Mouse (Mus musculus): Measurements from ENCODE around the gene Pigz. TPM values are rescaled to one million over a fixed set of nuclear protein-coding genes. Genes with fewer than 3 reads are reported as not detected.

The Pigz gene
- polyA plus RNA-seq, 1 experiment from 2014 or later = 1.2 TPM

GRCm38 (mm10) chr16:31908959-31909358, 24.7 kb upstream of the Pigz start:
- Histone ChIP-seq H3K36me3 (no peaks in the 10 kb centered on the region), H3K27me3 (ENCODE audit: low read depth, poor library complexity, severe bottlenecking) (peaks cover 7% of the 10 kb centered on the region; the same call in 1 of the 2 replicates), H3K4me1 (peaks cover 14% of the 10 kb centered on the region), H3K9me3 (replicated peaks) (no peaks in the 10 kb centered on the region), H3K27ac (no peak overlapping the region), H3K4me3 (no peak overlapping the region)
- no peak for DNase-seq (ENCODE audit: low spot score)
- WGBS = 70% methylated on average over 11 of the region's 11 CpGs

- Histone ChIP-seq H3K27ac (no peak overlapping the region), H3K36me3 (no peaks in the 10 kb centered on the region), H3K4me3 (no peak overlapping the region), H3K9me3 (replicated peaks) (no peaks in the 10 kb centered on the region), H3K27me3 (ENCODE audit: low read depth, poor library complexity, severe bottlenecking) (peaks cover 7% of the 10 kb centered on the region; the same call in 1 of the 2 replicates), H3K4me1 (peaks cover 14% of the 10 kb centered on the region)
- whole genome bisulfite sequencing = 72% methylated on average over 10 of the region's 10 CpGs
- no peak for DNase-seq (ENCODE audit: low spot score)
These were observed 23.3 kb upstream of the Pigz start for GRCm38 (mm10) chr16:31910281-31910847.

GRCm38 (mm10) chr16:31917776-31918175, 15.9 kb upstream of the Pigz start:
- Histone ChIP-seq H3K9me3 (replicated peaks) (no peaks in the 10 kb centered on the region), H3K27me3 (ENCODE audit: low read depth, poor library complexity, severe bottlenecking) (no peaks in the 10 kb centered on the region), H3K27ac (no peak overlapping the region), H3K4me3 (no peak overlapping the region), H3K36me3 (no peaks in the 10 kb centered on the region), H3K4me1 (0 out of 2 replicates have a peak, but pooled peaks cover 3% of the 10 kb centered on the region)
- WGBS = 78% methylated on average over 11 of the region's 11 CpGs
- no peak for DNase-seq (ENCODE audit: low spot score)

GRCm38 (mm10) chr16:31918248-31918724, 15.4 kb upstream of the Pigz start:
- WGBS = 5% methylated on average over 14 of the region's 14 CpGs
- peak overlapping the region; percentile 42; the same call in 1 of the 2 replicates for H3K27ac ChIP-seq
- no peaks in the 10 kb centered on the region for H3K9me3 ChIP-seq (replicated peaks)
- H3K4me1 ChIP-seq = 0 out of 2 replicates have a peak, but pooled peaks cover 3% of the 10 kb centered on the region
- DNase-seq (ENCODE audit: low spot score) = peak; percentile 82
- H3K27me3 ChIP-seq (ENCODE audit: low read depth, poor library complexity, severe bottlenecking) = no peaks in the 10 kb centered on the region
- H3K36me3 ChIP-seq = no peaks in the 10 kb centered on the region
- H3K4me3 ChIP-seq = peak overlapping the region; percentile 30

GRCm38 (mm10) chr16:31924368-31924767, 9.3 kb upstream of the Pigz start:
- Histone ChIP-seq H3K4me1 (peaks cover 7% of the 10 kb centered on the region), H3K36me3 (no peaks in the 10 kb centered on the region), H3K4me3 (no peak overlapping the region), H3K9me3 (replicated peaks) (no peaks in the 10 kb centered on the region), H3K27ac (no peak overlapping the region), H3K27me3 (ENCODE audit: low read depth, poor library complexity, severe bottlenecking) (peaks cover 1% of the 10 kb centered on the region; the same call in 1 of the 2 replicates)
- WGBS = 86% methylated on average over 6 of the region's 6 CpGs
- DNase-seq (ENCODE audit: low spot score) = no peak

- DNase-seq (ENCODE audit: low spot score) = no peak
- 84% methylated on average over 6 of the region's 6 CpGs for WGBS
- no peaks in the 10 kb centered on the region for H3K9me3 ChIP-seq (replicated peaks)
These were observed 7.6 kb upstream of the Pigz start for GRCm38 (mm10) chr16:31926091-31926490.

GRCm38 (mm10) chr16:31926547-31927182, 7.0 kb upstream of the Pigz start:
- DNase-seq (ENCODE audit: low spot score) = no peak
- WGBS = 85% methylated on average over 13 of the region's 13 CpGs
- H3K4me3 ChIP-seq = no peak overlapping the region
- no peaks in the 10 kb centered on the region for H3K36me3 ChIP-seq
- peaks cover 24% of the 10 kb centered on the region for H3K27me3 ChIP-seq (ENCODE audit: low read depth, poor library complexity, severe bottlenecking)
- no peak overlapping the region for H3K27ac ChIP-seq
- peaks cover 7% of the 10 kb centered on the region for H3K4me1 ChIP-seq
- H3K9me3 ChIP-seq (replicated peaks) = no peaks in the 10 kb centered on the region

More at GRCm38 (mm10) chr16:31926091-31926490, 7.6 kb upstream of the Pigz start:
- H3K36me3 ChIP-seq = no peaks in the 10 kb centered on the region
- peaks cover 19% of the 10 kb centered on the region for H3K27me3 ChIP-seq (ENCODE audit: low read depth, poor library complexity, severe bottlenecking)
- no peak overlapping the region for H3K27ac ChIP-seq
- H3K4me3 ChIP-seq = no peak overlapping the region
- H3K4me1 ChIP-seq = peaks cover 7% of the 10 kb centered on the region

GRCm38 (mm10) chr16:31927412-31927811, 6.2 kb upstream of the Pigz start:
- Histone ChIP-seq H3K4me1 (peaks cover 7% of the 10 kb centered on the region), H3K4me3 (no peak overlapping the region), H3K27ac (no peak overlapping the region), H3K27me3 (ENCODE audit: low read depth, poor library complexity, severe bottlenecking) (peaks cover 32% of the 10 kb centered on the region), H3K36me3 (no peaks in the 10 kb centered on the region), H3K9me3 (replicated peaks) (no peaks in the 10 kb centered on the region)
- no peak for DNase-seq (ENCODE audit: low spot score)
- 86% methylated on average over 5 of the region's 5 CpGs for WGBS

- Histone ChIP-seq H3K9me3 (replicated peaks) (no peaks in the 10 kb centered on the region), H3K4me3 (no peak overlapping the region), H3K27ac (no peak overlapping the region), H3K4me1 (peaks cover 28% of the 10 kb centered on the region), H3K27me3 (ENCODE audit: low read depth, poor library complexity, severe bottlenecking) (peaks cover 70% of the 10 kb centered on the region), H3K36me3 (no peaks in the 10 kb centered on the region)
- no peak for DNase-seq (ENCODE audit: low spot score)
- WGBS = 56% methylated on average over 17 of the region's 17 CpGs
These were observed 2.3 kb upstream of the Pigz start for GRCm38 (mm10) chr16:31931330-31931729.

- Histone ChIP-seq H3K36me3 (no peaks in the 10 kb centered on the region), H3K27ac (no peak overlapping the region), H3K27me3 (ENCODE audit: low read depth, poor library complexity, severe bottlenecking) (peaks cover 79% of the 10 kb centered on the region), H3K9me3 (replicated peaks) (no peaks in the 10 kb centered on the region), H3K4me3 (no peak overlapping the region), H3K4me1 (peaks cover 28% of the 10 kb centered on the region)
- 72% methylated on average over 5 of the region's 5 CpGs for WGBS
- DNase-seq (ENCODE audit: low spot score) = no peak
These were observed 1.4 kb upstream of the Pigz start for GRCm38 (mm10) chr16:31932255-31932654.

GRCm38 (mm10) chr16:31932840-31933697, 582 bp upstream of the Pigz start:
- Histone ChIP-seq H3K4me3 (peak overlapping the region; percentile 57), H3K27me3 (ENCODE audit: low read depth, poor library complexity, severe bottlenecking) (peaks cover 79% of the 10 kb centered on the region), H3K4me1 (peaks cover 28% of the 10 kb centered on the region), H3K36me3 (no peaks in the 10 kb centered on the region), H3K27ac (peak overlapping the region; percentile 77), H3K9me3 (replicated peaks) (no peaks in the 10 kb centered on the region)
- peak; percentile 92 for DNase-seq (ENCODE audit: low spot score)
- WGBS = 2% methylated on average over 50 of the region's 50 CpGs

- peak; percentile 45 for DNase-seq (ENCODE audit: low spot score)
- H3K9me3 ChIP-seq (replicated peaks) = no peaks in the 10 kb centered on the region
- no peak overlapping the region for H3K27ac ChIP-seq
- no peaks in the 10 kb centered on the region for H3K36me3 ChIP-seq
- WGBS = 21% methylated on average over 13 of the region's 13 CpGs
- H3K4me1 ChIP-seq = peaks cover 21% of the 10 kb centered on the region
- H3K4me3 ChIP-seq = peak overlapping the region; percentile 41
- peaks cover 75% of the 10 kb centered on the region for H3K27me3 ChIP-seq (ENCODE audit: low read depth, poor library complexity, severe bottlenecking)
These were observed 929 bp downstream of the Pigz start for GRCm38 (mm10) chr16:31934550-31935010.
